Mouse (Mus musculus) left cerebral cortex, postnatal 10 days (tissue): ENCODE results near the gene Zc3h12d. TPM values are rescaled to one million over a fixed set of nuclear protein-coding genes. Genes with fewer than 3 reads are reported as not detected.
A peak's percentile ranks its signal among the peaks of the same experiment; 100 is the strongest.
"Not testable (repeated sequence)": the region's sequence is repeated elsewhere in the genome, so short reads cannot be mapped to it uniquely, and the experiment has no call there.

ENCODE experiments used
- DNase-seq, 2 experiments: peaks; one replicate each; pipeline ENCODE4 v3.0.0; 2021 to 2022; ENCODE audit warnings: low spot score in 2 of 2, mixed read lengths in 1 of 2; ENCODE audit errors: extremely low spot score in 1 of 2
- intact Hi-C: fragments of 180-260 bp; cut with DNase I; formaldehyde crosslinking; loops from one replicate; pipeline ENCODE4 v1.15.1; 2025
- total RNA-seq, 2 experiments: library from RNA; stranded (reverse); gene quantifications; 2 replicates each; pipeline ENCODE4 v1.2.3; 2021

Gene Zc3h12d
- total RNA-seq, 2 experiments from 2014 or later = 0.14 to 0.28 TPM

- peak in 1 of 2 experiments; percentile 54 for DNase-seq
- intact Hi-C loops = no loop called here
These were observed 34.7 kb downstream of the Zc3h12d start for GRCm38 (mm10) chr10:7866762-7867665.

- DNase-seq = no peak
- intact Hi-C loops = no loop called here
These were observed 35.4 kb downstream of the Zc3h12d start for GRCm38 (mm10) chr10:7867666-7868030.

- intact Hi-C loops = no loop called here
- no peak for DNase-seq
These were observed 37.5 kb downstream of the Zc3h12d start for GRCm38 (mm10) chr10:7869746-7870145.

GRCm38 (mm10) chr10:7870571-7871315 is 38.5 kb downstream of the Zc3h12d start:
- DNase-seq = peak; percentile 40 to 68
- intact Hi-C loops = no loop called here

- DNase-seq = no peak
- intact Hi-C loops = no loop called here
These were observed 39.2 kb downstream of the Zc3h12d start for GRCm38 (mm10) chr10:7871381-7872020.

GRCm38 (mm10) chr10:7874194-7874593 is 41.9 kb downstream of the Zc3h12d start:
- intact Hi-C loops = no loop called here
- DNase-seq = no peak

GRCm38 (mm10) chr10:7880283-7880682 is 48.0 kb downstream of the Zc3h12d start:
- intact Hi-C loops = loop anchor here (10.0 kb wide), 1 partner anchor 635 kb away; the partner anchor contains the start of gene Ust
- DNase-seq = not testable (repeated sequence)

GRCm38 (mm10) chr10:7881971-7882370 is 49.7 kb downstream of the Zc3h12d start:
- intact Hi-C loops = loop anchor here (10.0 kb wide), 1 partner anchor 633 kb away; the partner anchor contains the start of gene Ust
- DNase-seq = no peak

- DNase-seq = peak; percentile 64 to 69
- intact Hi-C loops = loop anchor here (1.0 to 10.0 kb wide), 2 partner anchors 313 to 631 kb away; partner anchors contain the start of gene Ust
These were observed 51.3 kb downstream of the Zc3h12d start for GRCm38 (mm10) chr10:7883524-7883923.

- no peak for DNase-seq
- intact Hi-C loops = loop anchor here (10.0 kb wide), 1 partner anchor 626 kb away; the partner anchor contains the start of gene Ust
These were observed 56.1 kb downstream of the Zc3h12d start for GRCm38 (mm10) chr10:7888256-7888868.

- intact Hi-C loops = no loop called here
- DNase-seq = no peak
These were observed 68.7 kb downstream of the Zc3h12d start for GRCm38 (mm10) chr10:7900719-7901627.

GRCm38 (mm10) chr10:7904157-7904556 is 71.9 kb downstream of the Zc3h12d start:
- DNase-seq = no peak
- intact Hi-C loops = no loop called here

- intact Hi-C loops = no loop called here
- DNase-seq = no peak
These were observed 74.9 kb downstream of the Zc3h12d start for GRCm38 (mm10) chr10:7907151-7907550.

GRCm38 (mm10) chr10:7911268-7911667 is 79.0 kb downstream of the Zc3h12d start:
- DNase-seq = peak in 1 of 2 experiments; percentile 40
- intact Hi-C loops = no loop called here
